Mouse (Mus musculus) erythroblast, embryonic 14.5 days (primary cell): Measurements from ENCODE around the gene Timm10b.

Source experiments
- GATA1 ChIP-seq: IDR thresholded peaks from 2 replicates; pipeline ENCODE4 v1.6.1; 2012; ENCODE audit warnings: low read length, inconsistent platforms, mixed read lengths
- TAL1 ChIP-seq: IDR thresholded peaks from 3 replicates; pipeline ENCODE4 v1.6.1; 2012; ENCODE audit warnings: low read length, inconsistent platforms, mixed read lengths

DNA sequence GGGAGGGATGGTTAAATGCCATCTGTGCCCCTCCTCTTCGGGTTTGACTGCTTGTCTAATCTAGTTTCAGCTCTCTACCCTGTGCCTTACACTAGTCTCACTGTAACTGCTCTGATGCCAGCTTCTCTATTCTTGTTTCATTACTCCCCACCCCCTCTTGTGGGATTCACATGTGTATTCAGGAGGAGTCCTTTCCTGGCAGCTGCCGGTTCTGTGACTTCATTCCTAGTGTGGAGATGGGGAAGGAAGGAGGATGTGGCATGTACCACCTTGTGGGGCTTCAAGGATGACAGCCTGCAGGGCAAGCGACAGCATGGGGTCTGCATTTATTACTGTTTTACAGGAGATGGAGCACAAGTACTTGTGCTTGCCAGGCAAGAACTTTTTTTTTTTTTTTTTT lies 2.1 kb downstream of the Timm10b start:
- no peak for TF ChIP-seq GATA1
- TF ChIP-seq TAL1, result no peak
